Mouse (Mus musculus) cerebellum, adult 2 months (tissue): ENCODE measurements around the gene Tmcc3.

Source experiments
- CTCF ChIP-seq: fragments of 200-500 bp; IDR thresholded peaks from 2 replicates; pipeline ENCODE4 v1.5.1; 2011; ENCODE audit warnings: low read depth, mild to moderate bottlenecking, control low read depth, low read length, moderate library complexity, borderline replicate concordance; ENCODE audit not compliant: insufficient read depth
- POLR2A ChIP-seq: fragments of 200-500 bp; IDR thresholded peaks from 2 replicates; pipeline ENCODE4 v1.6.1; 2011; ENCODE audit warnings: low read length, control low read depth, borderline replicate concordance; ENCODE audit not compliant: insufficient read depth

- no peak for TF ChIP-seq CTCF
- no peak for TF ChIP-seq POLR2A
These were observed 215.1 kb downstream of the Tmcc3 start for GRCm38 (mm10) chr10:94526834-94527233.
